Mouse (Mus musculus): Measurements from ENCODE around the gene Gm42906.

Gm42906 gene

DNA sequence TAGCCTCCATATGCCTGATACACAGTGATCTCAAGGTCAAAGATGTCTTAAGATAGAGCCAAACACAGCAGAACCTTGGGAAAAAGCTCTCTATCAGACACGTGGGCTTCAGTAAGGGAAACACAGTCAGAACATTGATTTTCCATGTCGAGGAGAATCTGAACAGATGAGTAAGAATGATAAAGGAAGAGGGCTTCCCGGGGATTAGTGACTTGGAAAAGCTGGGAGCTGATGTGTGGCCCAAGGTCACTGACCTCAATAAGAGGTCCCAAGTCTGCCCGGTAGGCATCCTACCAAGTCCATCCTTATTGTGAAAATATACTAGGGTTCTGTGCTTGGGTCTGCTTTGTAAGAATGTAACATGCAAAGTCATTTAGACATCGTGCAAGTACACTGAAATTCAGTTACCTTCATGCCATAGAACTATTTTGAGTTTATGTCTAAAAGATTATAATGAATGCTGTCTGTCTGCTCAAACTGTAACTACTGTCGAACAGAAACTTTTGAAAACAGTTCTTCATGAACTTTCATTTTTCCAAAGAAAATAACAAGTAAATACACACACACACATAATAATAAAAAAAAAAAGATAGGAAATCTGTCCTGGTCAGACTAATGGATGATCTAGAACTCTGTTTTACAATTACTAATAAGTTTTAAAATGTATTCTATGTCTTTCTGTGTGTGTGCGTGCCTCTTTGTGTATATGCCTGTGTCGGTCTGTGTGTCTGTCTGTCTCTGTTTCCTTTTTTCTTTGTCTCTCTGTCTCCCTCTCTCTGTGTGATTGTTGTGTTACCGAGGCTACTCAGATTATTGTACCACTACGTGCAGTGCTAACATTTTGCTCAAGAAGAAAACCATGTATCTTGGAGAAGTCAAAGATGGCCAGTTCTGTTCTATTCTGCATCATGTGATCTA, 322.6 kb downstream of the Gm42906 start:
- Histone ChIP-seq H3K27me3 (ENCODE audit: control insufficient read depth, insufficient read depth, low read length, poor library complexity, severe bottlenecking) (no peaks in the 10 kb centered on the region), H3K36me3 (ENCODE audit: control insufficient read depth, insufficient read depth, low read length, poor library complexity, severe bottlenecking) (no peaks in the 10 kb centered on the region)
- no peak for DNase-seq (ENCODE audit: low read depth, low spot score)

DNA sequence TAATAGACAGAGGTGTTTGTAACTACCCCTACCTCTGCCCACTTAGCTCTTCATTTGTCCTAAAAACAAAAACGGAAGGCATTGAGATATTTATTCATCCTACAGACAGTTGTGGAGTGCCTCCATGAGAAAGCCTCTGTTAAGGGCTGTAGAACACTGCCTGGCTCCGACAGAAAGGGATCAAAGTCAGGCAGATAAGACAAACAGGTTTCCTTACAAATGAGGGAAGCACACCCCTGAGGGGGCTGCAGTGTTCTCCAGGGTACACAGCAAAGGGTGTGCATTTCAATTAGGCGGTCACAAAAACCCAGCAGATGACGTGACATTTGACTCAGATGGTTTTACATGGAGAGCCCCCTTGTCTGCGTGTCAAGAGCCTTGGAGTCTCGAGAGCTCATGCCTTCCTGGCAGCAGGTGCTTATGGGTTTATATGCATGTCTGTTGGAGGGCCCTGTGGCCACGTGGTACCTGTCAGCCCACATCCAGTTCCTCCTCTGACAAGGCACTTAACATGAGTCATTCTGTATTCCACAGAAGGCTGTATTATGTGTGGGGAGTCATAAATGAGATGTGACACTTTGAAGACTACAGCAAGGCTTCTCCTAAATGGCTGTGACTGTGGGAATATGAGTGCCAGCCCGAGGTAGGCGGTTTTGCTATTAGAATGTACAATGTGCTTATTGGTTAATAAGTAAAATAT, 323.5 kb downstream of the Gm42906 start:
- Histone ChIP-seq H3K27me3 (ENCODE audit: control insufficient read depth, insufficient read depth, low read length, poor library complexity, severe bottlenecking) (no peaks in the 10 kb centered on the region), H3K36me3 (ENCODE audit: control insufficient read depth, insufficient read depth, low read length, poor library complexity, severe bottlenecking) (no peaks in the 10 kb centered on the region)
- DNase-seq (ENCODE audit: low read depth, low spot score) = no peak

DNA sequence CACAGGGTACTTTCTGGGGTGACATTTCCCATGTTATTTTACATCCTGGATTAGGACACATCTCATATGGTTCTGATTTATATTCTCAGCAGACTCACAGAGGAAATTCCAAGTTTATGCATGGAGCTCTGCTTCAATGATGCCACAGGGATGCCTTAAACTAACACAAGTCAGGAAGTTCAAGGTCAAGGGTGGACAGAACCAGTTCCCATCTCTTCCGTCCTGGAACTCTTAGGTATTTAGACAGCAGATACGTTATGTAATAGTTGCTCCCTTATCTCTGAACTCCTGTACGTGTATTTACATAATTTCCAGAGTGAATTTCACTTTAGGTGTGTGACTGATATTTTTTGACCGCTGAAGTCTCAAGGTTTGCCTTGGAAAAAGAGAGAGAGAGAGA, 324.7 kb downstream of the Gm42906 start:
- Histone ChIP-seq H3K36me3 (ENCODE audit: control insufficient read depth, insufficient read depth, low read length, poor library complexity, severe bottlenecking) (no peaks in the 10 kb centered on the region), H3K27me3 (ENCODE audit: control insufficient read depth, insufficient read depth, low read length, poor library complexity, severe bottlenecking) (no peaks in the 10 kb centered on the region)
- DNase-seq (ENCODE audit: low read depth, low spot score) = no peak

DNA sequence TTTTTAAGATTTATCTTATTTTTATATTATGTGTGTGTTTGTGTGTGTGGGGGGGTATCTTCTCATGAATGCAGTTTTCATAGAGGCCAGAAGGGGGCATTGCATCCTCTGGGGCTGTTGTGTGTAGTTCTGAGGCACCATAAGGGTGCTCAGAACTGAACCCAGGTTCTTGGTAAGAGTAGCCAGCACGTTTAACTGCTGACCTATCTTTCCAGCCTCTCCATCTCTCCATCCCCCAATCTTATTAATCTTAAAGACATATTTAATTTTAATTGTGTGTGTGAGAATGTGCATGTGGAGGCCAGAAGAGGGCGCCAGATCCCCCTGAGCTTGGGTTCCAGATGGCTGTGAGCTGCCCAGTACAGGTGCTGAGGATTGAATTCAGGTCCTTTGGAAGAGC, 325.7 kb downstream of the Gm42906 start:
- H3K27me3 ChIP-seq (ENCODE audit: control insufficient read depth, insufficient read depth, low read length, poor library complexity, severe bottlenecking) = no peaks in the 10 kb centered on the region
- DNase-seq (ENCODE audit: low read depth, low spot score) = no peak
- no peaks in the 10 kb centered on the region for H3K36me3 ChIP-seq (ENCODE audit: control insufficient read depth, insufficient read depth, low read length, poor library complexity, severe bottlenecking)

DNA sequence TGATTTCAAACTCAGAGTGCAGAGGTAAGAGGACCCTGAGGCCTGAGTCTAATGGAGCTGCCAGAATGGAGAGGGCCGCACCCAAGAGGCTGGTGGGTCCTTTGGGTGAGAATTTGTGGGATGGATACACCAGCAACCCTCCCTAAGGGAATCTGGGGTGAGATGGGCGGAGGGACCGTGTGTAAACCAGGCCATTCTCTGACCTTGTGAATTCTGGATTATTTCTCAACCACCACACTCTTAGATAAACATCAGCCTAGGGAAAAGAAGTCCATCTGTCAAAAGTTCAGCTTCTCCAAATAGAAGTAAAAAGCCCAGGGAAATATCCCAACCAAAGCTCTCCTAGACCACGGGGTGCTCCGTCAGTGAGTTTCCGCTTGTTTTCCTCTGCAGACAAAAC, 332.0 kb downstream of the Gm42906 start:
- Histone ChIP-seq H3K27me3 (ENCODE audit: control insufficient read depth, insufficient read depth, low read length, poor library complexity, severe bottlenecking) (no peaks in the 10 kb centered on the region), H3K36me3 (ENCODE audit: control insufficient read depth, insufficient read depth, low read length, poor library complexity, severe bottlenecking) (no peaks in the 10 kb centered on the region)
- DNase-seq (ENCODE audit: low read depth, low spot score) = no peak

DNA sequence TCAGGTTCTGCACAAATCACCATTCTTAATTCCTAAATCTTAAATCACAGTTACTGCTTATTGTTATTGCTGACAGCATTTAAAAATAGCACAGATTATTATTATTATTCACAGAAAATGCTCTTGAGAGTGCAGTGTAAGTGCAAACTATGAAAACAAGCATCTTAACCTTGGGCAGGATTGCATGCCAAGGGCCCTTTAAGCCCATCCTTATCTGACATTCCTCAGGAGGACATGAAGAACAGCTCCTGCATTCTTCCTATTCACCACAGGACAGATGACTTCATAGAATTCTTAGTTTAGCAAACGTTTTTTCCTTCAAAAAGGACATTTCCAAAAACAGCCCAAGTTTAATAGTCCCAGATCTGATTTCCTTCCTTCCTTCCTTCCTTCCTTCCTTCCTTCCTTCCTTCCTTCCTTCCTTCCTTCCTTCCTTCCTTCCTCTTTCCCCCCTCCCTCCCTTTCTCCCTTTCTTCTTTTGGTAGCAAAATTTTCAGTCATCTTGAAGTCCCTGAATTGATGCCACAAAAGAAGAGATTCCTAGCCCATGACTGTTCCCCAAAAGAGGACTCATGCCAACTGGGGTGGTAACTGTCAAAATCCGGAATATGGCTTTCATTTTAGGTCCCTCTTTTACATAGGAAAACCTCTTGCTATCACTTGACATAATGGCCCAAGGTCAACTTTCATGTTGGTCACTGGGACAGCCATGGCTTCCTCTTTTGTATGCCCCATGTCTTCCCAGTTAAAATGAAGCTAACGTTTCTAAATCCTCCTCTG, 334.9 kb downstream of the Gm42906 start:
- no peak for DNase-seq (ENCODE audit: low read depth, low spot score)
- Histone ChIP-seq H3K27me3 (ENCODE audit: control insufficient read depth, insufficient read depth, low read length, poor library complexity, severe bottlenecking) (no peaks in the 10 kb centered on the region), H3K36me3 (ENCODE audit: control insufficient read depth, insufficient read depth, low read length, poor library complexity, severe bottlenecking) (no peaks in the 10 kb centered on the region)

DNA sequence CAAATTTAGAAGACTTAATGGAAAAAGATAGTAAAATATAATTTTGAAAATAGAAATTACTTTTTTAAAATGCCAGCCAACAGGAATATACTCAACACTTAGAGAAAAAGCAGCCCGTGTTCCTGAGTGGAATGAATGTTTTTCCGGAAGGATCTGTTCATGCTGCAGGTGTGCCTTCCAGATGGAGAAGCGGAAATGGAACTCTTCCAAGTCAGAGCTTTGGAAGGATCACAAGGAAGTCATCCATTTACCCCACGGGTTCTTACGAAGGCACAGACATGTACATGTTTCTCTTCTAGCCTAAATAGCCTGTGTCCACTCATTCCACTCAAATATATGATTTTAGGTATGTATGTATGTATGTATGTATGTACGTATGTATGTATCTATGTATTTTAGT, 337.0 kb downstream of the Gm42906 start:
- H3K36me3 ChIP-seq (ENCODE audit: control insufficient read depth, insufficient read depth, low read length, poor library complexity, severe bottlenecking) = no peaks in the 10 kb centered on the region
- H3K27me3 ChIP-seq (ENCODE audit: control insufficient read depth, insufficient read depth, low read length, poor library complexity, severe bottlenecking) = no peaks in the 10 kb centered on the region
- no peak for DNase-seq (ENCODE audit: low read depth, low spot score)

DNA sequence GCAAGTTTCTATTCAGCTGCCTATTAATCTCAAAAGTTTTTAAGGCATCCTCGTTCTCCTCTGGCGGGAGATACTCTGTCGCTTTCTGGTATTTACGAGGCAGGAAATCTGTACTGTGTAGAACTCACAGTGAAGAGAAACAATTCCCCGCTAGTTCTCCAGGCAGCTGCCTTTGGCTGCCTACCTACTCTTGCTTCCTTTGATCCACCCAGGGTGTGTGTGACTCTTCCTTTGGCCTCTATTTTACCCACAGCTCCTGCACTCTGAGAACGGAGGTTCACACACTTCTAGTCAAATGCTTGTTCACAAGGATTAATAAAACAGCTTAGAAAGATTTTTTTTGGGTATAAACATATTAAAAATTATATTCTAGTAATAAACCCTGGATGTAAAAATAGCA, 338.8 kb downstream of the Gm42906 start:
- no peak for DNase-seq (ENCODE audit: low read depth, low spot score)
- Histone ChIP-seq H3K27me3 (ENCODE audit: control insufficient read depth, insufficient read depth, low read length, poor library complexity, severe bottlenecking) (no peaks in the 10 kb centered on the region), H3K36me3 (ENCODE audit: control insufficient read depth, insufficient read depth, low read length, poor library complexity, severe bottlenecking) (no peaks in the 10 kb centered on the region)

DNA sequence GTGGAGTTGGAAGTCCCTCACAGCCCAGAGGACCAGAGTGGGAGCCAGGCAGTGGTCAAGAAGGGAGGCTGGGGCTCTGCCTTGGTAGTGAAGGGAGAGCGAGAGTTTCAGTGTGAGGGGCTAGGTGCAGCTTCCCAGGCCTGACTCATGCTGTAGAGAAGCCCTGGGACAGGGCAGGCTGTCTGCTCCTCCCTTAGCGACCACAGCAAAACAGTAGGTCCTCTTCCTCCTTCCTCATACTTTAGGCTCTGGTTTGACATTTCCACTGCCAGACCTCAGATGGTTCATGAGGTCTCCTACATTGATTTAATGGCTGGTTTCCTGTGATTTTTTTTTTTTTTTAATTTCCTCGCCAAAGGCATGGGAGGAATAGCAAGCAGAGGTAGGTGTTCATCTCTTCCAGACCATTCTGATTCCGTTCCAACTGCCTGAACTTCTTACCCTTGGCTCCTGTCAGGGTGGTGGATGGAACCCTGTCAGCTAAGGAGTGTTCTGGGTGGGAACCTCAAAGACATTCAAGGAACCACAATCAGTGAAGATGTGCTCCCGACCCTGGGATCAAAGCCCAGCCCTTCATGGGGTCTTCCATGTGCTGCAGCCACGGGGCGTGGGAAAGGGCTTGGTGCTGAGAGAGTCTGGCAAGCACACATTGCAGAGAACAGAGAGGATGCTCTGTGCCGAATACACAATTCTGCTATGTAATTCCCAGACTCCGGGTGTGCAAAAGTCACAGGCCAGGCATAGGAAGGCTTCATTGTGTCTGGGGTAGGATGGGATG, 341.3 kb downstream of the Gm42906 start:
- DNase-seq (ENCODE audit: low read depth, low spot score) = no peak
- H3K36me3 ChIP-seq (ENCODE audit: control insufficient read depth, insufficient read depth, low read length, poor library complexity, severe bottlenecking) = no peaks in the 10 kb centered on the region

DNA sequence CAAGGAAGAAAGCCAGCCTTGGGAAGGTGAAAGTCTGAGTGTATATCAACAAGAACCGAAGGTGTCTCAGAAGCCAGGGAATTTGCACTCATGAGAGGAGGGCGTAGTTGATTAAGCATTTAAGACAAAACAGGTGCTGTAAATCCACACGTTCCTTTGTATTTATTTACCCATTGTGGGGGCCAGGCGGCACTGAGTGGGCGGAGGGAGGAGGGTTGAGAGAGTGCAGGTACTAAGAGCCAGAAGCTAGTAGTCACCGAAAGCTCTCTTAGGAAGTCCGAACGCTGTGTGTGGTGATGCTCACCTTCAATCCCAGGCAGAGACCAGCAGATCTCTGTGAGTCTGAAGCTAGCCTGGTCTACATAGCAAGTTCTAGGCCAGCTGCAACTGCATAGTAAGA, 342.2 kb downstream of the Gm42906 start:
- no peak for DNase-seq (ENCODE audit: low read depth, low spot score)
- no peaks in the 10 kb centered on the region for H3K27me3 ChIP-seq (ENCODE audit: control insufficient read depth, insufficient read depth, low read length, poor library complexity, severe bottlenecking)

More for the DNA sequence above, 341.3 kb downstream of the Gm42906 start:
- no peaks in the 10 kb centered on the region for H3K27me3 ChIP-seq (ENCODE audit: control insufficient read depth, insufficient read depth, low read length, poor library complexity, severe bottlenecking)

DNA sequence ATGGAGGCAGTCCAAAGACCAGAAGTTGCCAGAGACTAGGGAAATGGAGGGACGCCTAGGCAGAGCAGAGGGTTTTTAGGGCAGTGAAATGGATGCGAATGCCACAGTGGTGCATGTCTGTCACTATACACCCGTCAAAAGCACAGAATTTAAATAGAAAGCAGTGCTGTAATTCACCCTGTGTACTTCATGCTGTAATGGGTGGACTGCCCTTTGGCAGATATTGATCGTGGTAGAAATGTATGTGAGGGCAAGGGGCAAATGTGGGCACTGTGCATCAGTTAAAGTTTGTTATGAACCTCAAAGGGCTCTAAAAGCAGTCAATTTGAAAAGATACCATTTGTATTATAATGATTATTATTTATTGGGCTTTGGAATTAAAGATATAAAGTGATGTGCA, 347.7 kb downstream of the Gm42906 start:
- H3K27me3 ChIP-seq (ENCODE audit: control insufficient read depth, insufficient read depth, low read length, poor library complexity, severe bottlenecking) = no peaks in the 10 kb centered on the region
- no peak for DNase-seq (ENCODE audit: low read depth, low spot score)
- H3K36me3 ChIP-seq (ENCODE audit: control insufficient read depth, insufficient read depth, low read length, poor library complexity, severe bottlenecking) = no peaks in the 10 kb centered on the region

More for the DNA sequence above, 342.2 kb downstream of the Gm42906 start:
- H3K36me3 ChIP-seq (ENCODE audit: control insufficient read depth, insufficient read depth, low read length, poor library complexity, severe bottlenecking) = no peaks in the 10 kb centered on the region

DNA sequence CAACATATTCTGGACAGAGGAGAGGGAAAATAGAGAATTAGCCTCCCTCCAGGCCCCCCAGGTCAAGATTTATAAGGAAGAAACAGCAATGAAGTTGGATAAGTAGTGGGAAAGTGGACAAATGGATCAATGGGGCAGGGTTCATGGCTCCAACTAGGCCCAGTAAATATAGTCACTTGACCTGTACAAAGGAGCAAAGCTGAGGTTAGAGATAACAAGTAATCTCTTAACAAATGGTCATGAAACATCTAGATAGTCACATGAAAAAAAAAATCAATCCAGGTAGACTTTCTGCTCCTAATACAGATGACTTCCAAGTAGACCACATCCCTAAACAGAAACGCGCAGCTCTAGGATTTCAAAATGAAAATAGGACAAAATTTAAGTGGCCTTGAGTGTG, 350.0 kb downstream of the Gm42906 start:
- Histone ChIP-seq H3K27me3 (ENCODE audit: control insufficient read depth, insufficient read depth, low read length, poor library complexity, severe bottlenecking) (no peaks in the 10 kb centered on the region), H3K36me3 (ENCODE audit: control insufficient read depth, insufficient read depth, low read length, poor library complexity, severe bottlenecking) (no peaks in the 10 kb centered on the region; the same call in 1 of the 2 replicates)
- DNase-seq (ENCODE audit: low read depth, low spot score) = no peak

DNA sequence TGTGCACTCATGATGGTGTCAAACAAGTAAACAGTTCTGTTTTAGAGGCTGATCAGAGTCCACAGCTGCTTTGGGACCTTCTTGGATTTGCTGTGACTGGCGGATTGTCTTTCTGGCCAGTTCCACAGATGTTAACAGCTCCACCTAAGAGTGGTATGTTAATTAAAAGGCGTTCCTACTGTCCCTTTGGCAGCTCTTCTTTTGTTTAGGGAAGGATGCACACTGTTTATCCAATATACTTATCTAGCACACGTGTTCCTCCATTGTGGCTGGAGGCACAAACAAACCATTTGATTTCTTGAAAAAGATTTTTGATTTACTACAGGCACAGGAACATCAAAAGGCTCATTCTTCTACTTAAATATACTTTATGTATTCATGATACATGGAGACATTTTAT, 351.0 kb downstream of the Gm42906 start:
- Histone ChIP-seq H3K27me3 (ENCODE audit: control insufficient read depth, insufficient read depth, low read length, poor library complexity, severe bottlenecking) (no peaks in the 10 kb centered on the region), H3K36me3 (ENCODE audit: control insufficient read depth, insufficient read depth, low read length, poor library complexity, severe bottlenecking) (no peaks in the 10 kb centered on the region; the same call in 1 of the 2 replicates)
- DNase-seq (ENCODE audit: low read depth, low spot score) = no peak

DNA sequence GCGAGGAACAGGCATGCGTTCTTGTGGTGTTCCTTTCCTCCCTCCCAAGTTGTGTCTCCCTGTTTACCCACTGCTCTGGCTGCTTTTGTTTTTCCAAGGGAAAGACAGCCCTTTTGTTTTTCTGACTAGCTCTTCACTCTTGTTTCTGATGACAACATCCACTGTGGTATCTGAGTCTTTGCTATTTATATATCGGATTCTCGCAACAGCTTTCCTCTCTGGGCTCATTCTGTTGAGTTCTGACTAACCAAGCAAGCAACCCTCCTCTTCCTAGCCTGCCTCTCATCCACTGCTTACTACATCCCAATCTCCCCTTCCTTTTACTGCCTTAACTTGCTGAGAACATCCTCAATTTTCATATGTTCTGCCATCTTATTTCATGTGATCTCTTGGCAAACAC, 353.7 kb downstream of the Gm42906 start:
- Histone ChIP-seq H3K27me3 (ENCODE audit: control insufficient read depth, insufficient read depth, low read length, poor library complexity, severe bottlenecking) (no peaks in the 10 kb centered on the region), H3K36me3 (ENCODE audit: control insufficient read depth, insufficient read depth, low read length, poor library complexity, severe bottlenecking) (no peaks in the 10 kb centered on the region; the same call in 1 of the 2 replicates)
- DNase-seq (ENCODE audit: low read depth, low spot score) = no peak

All from splenic B cell, adult 2 months (primary cell).